Mouse (Mus musculus) cerebellum, adult 9-11 months (tissue): ENCODE measurements around the gene Gjc3.
"Not testable (repeated sequence)": the region's sequence is repeated elsewhere in the genome, so short reads cannot be mapped to it uniquely, and the experiment has no call there.

Experiments used
- DNase-seq: peaks from one replicate; pipeline ENCODE4 v3.0.0; 2022

The Gjc3 gene

DNA sequence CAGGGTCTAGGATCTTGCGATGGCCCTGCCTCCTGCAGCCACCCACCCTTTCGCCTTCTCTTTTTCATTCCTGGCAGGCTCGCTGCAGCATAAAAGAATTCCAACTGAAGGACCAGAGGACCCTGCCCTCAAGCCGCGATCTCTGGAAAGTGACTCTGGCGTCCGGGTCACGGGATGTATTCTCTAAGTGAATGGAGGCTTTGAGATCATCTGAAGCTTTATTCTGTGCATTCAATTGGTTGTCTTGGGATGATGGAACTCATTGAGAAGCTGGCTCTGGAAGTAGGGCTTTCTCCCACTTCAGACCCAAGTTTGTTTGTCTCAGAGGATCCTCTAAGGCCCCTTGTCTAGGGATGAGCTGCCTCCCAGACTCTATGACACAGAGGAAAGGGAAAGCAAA is at the start of gene Gjc3:
TSS of gene Gjc3 (minus strand) at position 154 of the 400 bp plus-strand sequence.
- DNase-seq, result peak; percentile 9

DNA sequence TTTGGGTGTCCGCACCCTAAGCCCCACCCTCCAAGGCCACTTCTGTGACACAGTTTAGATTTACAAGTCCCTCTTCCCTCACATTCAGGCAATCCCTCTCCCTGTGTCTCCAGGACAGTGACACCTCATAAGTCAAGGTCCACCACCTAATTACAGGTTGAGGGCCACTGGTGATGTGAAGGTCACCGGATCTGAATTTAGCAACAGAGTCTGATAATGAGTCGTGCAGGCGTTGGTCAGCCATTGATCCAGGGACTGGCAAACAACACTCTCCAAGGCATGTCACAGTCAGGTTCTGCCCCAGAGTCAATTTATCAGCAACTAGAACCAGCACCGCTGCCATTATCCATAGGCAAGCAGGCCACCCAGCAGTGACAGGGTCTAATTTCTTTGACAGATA is 49.5 kb upstream of the Gjc3 start:
- no peak for DNase-seq

DNA sequence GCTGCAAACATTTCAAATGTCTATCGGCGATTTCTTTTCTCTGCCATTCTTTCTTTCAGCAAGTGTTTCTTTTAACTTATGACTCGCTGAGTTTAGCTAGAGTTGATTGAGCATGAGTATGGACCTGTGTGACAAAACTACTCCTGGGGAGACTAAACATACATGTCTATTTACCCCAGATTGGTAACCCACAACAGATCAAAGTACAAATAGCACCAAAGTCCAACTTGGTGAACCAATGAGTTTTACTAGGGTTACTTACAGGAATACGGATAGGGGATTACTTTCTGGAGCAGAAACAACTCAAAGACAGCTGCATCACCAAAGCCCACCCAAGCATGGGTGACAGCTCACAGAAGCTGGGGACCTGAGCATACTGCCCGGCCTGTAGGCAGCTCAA is 46.5 kb upstream of the Gjc3 start:
- DNase-seq, result no peak

DNA sequence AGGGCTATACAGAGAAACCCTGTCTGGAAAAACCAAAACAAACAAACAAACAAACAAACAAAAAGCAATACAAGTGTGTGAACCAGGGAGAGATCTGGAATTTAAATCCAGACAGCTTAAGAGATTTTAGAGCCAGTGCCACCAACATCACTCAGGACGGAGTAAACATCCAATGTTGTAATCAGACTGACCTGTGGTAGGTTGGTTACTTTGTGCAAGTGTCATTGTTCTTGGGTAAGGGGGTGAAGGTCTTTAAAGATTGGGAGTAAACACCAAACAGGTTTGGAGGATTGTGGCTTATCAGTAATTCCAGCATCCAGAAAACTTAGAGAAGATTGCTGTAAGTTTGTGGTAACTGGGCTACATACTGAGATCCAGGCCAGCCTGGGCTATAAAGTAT is 23.5 kb upstream of the Gjc3 start:
- no peak for DNase-seq

DNA sequence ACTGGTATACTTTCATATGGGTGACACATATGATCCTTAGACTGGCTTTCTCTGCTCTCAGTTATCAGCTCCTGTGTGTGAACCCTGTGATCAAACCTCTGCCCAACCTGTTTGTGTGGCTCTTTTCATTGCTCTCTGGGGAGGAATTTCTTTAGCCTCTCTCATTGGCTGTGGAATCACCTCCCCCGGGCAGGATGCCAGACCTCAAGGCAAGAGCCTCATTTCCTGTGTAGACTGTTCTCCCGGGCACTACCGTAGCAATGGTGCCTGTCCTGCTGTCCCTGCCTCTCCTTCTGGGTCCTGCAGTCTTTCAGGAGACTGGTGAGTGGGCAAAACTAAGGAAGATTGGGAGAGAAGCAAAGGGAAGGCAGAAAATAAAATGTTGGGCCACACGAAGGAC is 18.4 kb upstream of the Gjc3 start, which contains the start of gene Azgp1:
TSS of gene Azgp1 (plus strand) at position 221 of the 400 bp plus-strand sequence.
- DNase-seq, result no peak

DNA sequence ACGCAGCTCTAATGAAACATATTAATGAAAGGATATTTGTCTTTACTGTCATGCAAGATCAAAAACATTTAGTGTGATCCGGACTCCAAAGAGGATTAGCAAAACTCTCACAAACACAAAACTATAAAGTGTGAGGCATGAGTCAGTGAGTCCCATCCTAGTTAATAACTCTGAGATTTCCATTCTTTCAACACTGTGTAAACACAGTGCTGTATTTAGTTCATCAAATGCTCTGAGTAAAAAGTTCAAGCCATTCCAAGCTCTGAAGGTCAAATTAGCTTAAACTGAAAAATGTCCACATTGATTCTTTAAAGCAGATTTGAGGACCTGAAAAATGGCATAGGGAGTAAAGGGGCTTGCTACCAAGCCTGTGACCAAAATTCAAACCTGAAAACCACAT is 16.2 kb upstream of the Gjc3 start:
- no peak for DNase-seq

DNA sequence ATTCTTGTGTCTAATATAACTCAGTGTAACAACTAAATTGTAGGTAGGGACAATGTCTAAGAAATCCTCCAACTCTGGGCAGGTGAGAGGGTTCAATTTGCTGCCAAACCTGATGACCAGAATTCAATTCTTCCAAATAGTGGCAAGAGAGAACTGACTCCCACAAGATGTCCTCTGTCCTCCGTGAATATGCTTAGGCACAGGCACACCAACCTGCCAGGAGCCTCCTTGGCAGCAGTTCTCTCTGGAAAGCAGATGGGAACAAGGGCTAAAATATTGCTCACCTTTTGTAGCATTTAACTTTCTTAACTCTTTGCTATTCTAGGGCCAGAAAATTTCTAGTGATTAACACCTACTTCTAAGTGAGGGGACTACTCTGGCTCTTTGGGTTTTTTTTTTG is 14.4 kb upstream of the Gjc3 start:
- no peak for DNase-seq

DNA sequence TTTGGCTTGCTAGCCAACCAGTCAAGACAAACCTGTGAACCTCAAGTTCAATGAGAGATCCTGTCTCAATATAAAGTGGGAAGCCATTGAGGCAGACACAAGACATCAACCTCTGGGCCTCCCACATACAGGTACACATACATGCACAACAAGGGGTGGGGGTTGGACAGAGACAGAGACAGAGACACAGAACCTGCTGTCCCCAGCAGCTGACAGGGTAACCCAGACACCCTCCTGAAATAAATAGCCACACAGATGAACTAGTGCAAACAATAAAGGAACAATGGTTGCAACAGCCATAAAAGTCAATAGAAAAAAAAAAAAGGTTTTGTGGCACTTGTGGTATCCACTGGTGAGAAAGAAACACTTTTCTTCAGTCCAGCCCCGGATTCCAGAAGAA is 12.5 kb upstream of the Gjc3 start:
- DNase-seq, result no peak

DNA sequence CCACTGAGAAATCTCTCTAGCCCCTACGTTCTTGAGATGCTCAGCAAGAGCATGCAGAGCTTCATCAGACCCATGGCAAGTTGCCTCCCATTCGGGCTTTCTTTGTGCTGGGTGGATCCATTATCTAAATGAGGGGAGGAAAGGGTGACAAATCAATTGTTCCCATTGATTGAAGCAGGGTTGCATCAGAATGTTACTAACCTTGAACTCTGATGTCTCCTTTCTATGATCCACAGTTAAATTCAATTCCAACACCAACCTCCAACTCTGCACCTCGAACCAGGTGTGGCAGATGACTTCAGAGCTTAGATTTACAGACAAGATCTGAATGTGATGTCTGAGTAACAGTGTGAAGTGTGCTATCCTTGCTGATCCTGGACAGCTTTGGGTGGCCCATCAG is 11.8 kb upstream of the Gjc3 start:
- DNase-seq, result no peak

DNA sequence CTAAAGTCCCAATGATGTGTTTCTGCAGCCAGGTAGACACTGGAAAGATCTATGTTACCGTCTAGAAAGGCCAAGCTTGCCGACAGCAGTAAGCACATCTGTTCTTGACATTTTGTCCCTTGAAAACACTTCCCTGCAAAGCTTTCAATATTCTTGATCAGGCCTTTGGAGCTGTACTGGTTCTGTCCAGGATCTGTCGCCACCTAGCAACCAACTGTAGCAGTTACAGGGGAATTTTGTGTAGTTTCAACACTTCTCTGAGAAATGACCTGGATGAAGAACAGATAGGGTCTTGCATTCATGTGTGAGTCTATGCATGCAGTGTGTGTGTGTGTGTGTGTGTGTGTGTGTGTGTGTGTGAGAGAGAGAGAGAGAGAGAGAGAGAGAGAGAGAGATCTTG is 10.8 kb upstream of the Gjc3 start:
- no peak for DNase-seq

DNA sequence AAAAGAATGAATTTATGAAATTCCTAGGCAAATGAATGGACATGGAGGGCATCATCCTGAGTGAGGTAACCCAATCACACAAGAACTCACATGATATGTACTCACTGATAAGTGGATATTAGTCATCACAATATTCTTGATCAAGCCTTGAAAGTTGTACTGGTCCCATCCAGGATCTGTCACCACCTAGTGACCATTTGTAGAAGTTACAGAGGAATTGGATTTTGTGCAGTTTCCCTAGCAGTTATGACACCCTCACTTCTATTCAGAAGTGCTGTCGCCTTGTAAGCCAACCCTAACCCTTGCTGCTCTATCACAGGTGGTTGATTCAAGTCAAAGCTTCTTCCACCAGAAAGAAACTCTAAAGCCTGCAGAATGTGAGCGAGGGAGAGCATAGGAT is 10.3 kb upstream of the Gjc3 start:
- DNase-seq, result no peak

DNA sequence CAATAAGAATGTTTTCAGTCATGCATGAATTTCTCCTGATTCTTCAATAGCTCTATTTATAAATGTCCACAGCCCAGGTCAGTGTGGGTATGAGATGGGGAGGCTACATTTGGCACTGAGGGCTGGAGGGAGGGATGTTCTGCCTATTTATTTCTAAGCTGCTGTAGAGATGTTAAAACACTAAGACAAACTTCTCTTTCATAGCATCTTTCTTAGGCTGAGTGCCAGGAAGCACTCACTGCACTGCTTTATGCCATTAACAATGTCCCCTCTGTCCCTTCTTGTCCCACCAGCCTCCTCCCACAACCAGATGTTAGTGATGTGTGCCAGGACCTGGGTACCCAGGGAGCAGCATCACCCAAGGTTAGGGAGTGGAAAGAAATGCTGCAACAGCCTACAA is 3.6 kb upstream of the Gjc3 start:
- peak; percentile 27 for DNase-seq

DNA sequence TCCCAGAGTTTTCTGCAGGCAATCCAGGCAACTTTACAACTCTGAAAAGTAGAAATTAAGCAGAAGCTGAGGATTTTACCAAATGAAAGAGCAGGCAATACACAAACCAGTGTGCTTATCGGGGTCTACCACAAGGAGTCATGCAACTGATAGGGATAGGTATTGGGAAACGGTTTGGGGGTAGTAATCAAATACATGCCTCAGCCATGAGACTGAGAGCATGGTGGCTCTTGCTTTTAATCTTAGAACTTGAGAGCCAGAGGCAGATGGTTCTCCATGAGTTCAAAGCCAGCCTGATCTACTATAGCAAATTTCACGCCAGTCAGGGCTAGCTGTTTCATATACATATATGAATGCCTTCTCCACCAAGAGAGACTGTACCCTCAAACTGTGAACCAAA is 6.5 kb downstream of the Gjc3 start:
- no peak for DNase-seq

DNA sequence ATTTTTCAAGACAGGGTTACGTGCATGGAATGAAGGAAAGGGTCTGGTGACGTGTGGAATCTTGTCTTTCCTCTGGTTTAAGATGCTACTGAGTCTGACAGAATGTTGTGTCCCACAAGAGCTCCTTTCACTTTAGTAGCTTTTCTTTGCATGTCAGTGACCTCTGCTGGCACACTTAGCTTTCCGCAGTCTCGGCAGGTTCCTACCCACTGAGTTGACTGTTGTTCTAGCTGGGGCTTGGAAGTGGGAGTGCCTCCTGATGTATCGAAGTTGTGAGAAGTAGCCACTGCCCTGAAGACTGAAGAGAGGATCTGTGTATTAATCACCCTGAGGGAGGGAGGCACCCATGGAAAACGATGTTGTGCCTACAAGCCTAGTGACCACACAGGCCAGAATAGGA is 11.7 kb downstream of the Gjc3 start:
- DNase-seq, result peak; percentile 12

DNA sequence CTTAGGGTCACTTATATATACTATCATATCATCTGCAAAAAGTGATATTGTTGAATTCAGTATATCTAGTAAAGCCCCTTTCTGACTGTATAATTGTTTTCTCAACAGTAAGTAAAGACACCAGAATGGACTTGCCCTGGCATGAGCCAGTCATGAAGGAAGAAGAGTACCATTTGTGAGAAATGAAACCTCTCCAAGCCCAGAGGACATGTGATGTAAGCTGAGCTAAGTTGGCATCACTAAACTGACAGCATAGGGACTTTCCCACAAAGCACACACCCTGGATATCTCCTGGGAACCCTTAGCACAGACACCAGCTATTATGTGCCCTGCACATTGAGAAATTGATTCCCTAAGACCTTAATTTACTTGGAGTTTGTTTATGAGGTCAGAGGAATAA is 15.6 kb downstream of the Gjc3 start:
- DNase-seq, result no peak

DNA sequence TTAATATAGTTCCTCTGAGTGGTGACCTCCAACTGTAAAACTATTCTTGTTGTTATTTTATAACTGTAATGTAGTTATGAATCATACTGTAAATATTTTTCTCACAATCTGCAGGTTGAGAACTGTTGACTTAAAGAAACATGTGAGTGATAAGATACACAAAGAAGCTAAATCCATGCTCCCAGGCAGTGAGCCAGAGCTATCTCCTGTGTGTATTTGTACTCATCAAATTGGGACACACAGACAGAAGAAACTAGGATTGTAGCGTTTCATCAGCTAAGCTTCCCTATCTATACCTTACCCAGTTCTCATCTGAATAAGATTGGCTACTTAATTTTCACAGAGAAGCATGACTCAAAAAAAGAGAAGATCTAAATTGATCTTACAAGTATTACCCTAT is 19.8 kb downstream of the Gjc3 start:
- no peak for DNase-seq

DNA sequence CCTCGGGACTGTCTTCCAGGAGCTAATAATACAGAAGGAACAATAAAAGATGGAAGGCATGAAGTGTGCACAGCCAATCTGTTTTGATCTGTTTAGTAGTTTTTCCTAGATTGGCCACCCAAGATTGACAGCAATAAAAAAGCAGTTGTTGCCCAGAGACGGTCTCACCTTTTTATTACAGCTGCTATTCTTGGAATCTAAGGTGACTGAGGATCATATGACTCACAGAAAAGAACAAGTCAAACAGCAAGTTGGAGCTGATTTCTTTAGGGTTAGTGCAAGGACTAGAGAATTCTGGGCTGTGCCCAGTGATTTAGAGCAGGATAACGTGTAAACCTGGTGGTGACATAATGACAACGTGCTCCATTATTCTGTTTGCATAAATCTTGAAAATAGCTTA is 21.9 kb downstream of the Gjc3 start:
- DNase-seq, result no peak

DNA sequence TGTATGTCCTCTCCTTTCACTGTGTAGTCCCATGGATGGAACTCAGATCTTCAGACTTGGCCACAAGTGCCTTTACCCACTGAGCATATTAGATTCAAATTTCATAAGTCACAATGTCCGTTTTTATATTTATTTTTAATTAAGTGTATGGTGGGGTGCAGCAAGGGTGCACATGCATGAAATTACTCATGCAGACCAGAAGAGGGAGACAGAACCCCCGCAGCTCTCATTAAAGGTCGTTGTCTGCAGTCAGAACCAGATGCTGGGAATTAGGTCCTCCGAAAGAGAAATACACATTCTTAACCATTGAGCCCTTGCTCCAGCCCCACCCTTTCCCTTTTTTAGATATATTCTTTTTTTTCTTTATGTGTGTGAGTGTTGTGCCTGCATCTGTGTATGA is 25.7 kb downstream of the Gjc3 start:
- DNase-seq, result no peak

DNA sequence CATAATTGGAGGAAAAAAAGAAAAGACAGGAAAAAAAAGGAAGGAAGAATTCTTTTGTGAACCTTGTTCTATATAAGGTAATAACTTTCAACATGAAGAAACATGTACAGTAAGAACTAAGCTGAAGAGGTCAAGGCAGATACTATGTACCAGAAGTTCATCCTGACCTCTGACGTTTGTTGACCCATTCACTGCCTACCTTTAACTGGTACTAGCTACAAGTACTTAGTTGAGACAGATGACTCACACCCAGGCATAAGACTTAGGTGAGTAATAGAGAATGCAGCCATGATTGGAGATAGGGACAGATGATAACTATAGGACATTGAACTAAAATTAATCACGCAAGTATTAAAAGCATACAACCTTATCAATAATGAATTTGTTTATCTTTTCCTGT is 26.4 kb downstream of the Gjc3 start:
- DNase-seq, result no peak

DNA sequence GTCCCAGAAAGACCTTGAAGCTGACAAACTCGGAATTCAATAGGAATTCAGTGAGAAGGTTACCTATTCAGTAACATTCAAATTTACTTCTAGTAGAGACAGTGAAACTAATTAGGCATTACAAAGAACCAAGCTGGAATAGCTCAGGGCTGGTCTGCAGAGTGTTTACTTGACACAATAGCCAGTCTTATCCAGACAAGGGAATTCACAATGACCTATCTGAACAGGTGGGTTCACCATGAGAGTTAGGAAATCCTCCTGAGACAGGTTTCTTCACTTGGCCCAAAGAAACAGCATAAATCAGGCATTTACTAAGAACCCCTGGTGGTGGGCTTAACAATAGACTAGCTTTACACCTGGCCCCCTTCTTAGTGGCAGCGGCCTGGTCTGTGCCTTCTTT is 29.0 kb downstream of the Gjc3 start:
- DNase-seq, result not testable (repeated sequence)

DNA sequence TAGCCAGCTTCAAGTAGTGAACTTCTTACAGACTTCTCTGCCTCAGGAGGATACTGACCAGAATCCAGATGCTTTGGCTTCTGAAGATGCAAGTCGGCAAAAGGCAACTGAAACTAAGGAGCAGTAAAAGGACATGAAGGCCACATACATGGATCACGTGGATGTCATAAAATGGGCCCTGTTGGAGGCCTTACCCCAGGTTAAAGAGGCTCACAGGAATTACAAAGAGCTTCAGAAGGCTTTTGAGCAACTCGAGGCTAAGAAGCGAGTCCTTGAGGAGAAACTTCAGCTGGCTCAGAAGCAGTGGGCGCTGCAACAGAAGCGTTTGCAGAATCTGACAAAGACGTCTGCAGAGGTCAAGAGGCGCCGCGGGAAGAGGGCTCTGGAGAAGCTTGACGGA is 34.5 kb downstream of the Gjc3 start:
- DNase-seq, result no peak

DNA sequence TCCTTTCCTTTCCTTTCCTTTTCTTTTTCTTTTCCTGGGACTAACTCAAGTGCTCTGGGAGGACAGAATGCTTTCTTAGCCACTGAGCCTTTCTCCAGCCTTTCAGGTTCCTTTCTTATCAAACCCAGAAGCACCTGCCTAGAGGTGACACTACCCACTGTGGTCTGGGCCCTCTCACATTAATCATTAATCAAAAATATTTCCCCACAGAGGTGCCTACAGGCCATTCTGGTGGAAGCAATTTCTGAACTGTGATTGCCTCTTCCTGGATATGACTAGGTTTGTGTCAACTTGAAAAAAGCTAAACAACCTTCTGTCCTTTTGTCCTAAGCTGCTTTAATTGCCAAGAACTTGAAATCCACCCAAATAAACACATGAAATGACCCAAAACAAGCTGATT is 40.7 kb downstream of the Gjc3 start:
- DNase-seq, result no peak

DNA sequence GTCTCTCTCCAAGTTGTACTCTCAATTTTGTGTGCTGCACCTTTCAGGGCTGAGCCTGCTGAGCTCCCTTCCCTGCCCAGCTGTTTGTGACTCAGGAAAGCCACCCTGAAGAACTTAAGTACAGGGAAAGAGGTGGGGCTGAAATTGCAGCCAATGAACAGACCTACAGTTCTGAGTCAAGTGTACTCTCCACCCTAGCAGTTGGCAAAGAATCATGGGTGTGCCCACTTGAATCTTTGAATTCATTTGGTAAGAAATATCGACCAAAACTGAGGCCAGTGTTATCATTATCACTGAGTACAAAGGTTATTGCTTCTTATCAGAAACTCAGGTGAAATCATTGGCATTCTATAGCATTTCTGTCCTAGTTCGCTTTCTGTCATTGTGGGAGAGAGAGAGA is 41.4 kb downstream of the Gjc3 start, which contains the start of gene Cyp3a13:
TSS of gene Cyp3a13 (minus strand) at position 88 of the 400 bp plus-strand sequence.
- DNase-seq, result no peak

DNA sequence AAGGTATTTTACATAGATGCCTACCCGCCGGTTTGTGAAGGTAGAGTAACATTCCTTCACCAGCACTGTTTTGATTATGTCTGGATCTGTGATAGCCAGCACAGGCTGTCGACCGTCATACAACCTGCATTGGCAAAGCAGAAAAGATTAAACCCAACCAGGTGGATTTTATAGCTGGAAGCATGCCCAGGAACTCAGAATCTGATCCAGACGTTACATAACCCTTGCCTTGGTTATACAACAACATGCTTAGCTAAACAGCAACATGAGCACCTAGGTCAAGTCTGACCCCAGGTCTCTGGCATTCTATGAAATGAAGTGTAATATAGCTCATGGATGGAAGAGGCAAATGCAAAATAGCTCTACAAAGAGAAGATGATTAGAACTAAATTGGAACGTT is 47.3 kb downstream of the Gjc3 start:
- DNase-seq, result peak; percentile 77

DNA sequence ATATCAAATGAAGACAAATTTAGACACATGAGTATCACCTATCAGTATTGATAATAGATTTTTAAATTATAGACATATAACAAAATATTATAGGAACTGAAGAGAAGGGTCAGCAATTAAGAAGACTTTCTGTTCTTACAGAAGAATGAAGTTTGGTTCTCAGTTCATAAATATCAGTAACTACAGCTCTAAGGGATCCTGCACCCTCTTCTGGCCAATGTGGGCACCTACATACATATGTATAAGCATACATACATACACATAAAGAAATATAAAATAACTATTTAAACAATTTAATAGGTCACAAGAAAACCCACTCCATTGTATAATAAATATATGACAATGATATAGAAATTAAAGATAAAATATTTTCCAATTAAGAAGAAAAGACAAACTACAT is 48.4 kb downstream of the Gjc3 start:
- DNase-seq, result no peak
